Mouse (Mus musculus): ENCODE measurements around the gene Rps27rt.

- TF ChIP-seq MAFK (IDR thresholded peaks at IDR 0.05; ENCODE audit: insufficient read depth, low read depth, low read length) (no peak), ZC3H11A (IDR thresholded peaks at IDR 0.05; ENCODE audit: borderline replicate concordance, low read depth, low read length) (no peak), HCFC1 (IDR thresholded peaks at IDR 0.05; ENCODE audit: borderline replicate concordance, insufficient read depth, low read length) (no peak), CHD2 (IDR thresholded peaks at IDR 0.05; ENCODE audit: low read depth, low read length) (no peak), ZNF384 (IDR thresholded peaks at IDR 0.05; ENCODE audit: low read depth, low read length) (no peak)
Measured at GRCm38 (mm10) chr9:114935321-114935720, 47.2 kb downstream of the Rps27rt start.
